Mouse (Mus musculus) testis, adult 2 months (tissue): ENCODE measurements around the gene Ugt1a8.

ENCODE experiments used
- CTCF ChIP-seq: fragments of 200-500 bp; IDR thresholded peaks from 2 replicates; pipeline ENCODE4 v1.5.1; 2012; ENCODE audit warnings: low read depth, mild to moderate bottlenecking, inconsistent platforms, low read length, moderate library complexity; ENCODE audit not compliant: control insufficient read depth, insufficient read depth, insufficient replicate concordance
- POLR2A ChIP-seq: fragments of 200-500 bp; IDR thresholded peaks from 2 replicates; pipeline ENCODE4 v1.6.1; 2012; ENCODE audit warnings: low read depth, mild to moderate bottlenecking, inconsistent platforms, low read length, moderate library complexity; ENCODE audit not compliant: control insufficient read depth

GRCm38 (mm10) chr1:88250023-88250422 is 162.4 kb downstream of the Ugt1a8 start:
- no peak for TF ChIP-seq CTCF
- TF ChIP-seq POLR2A: no peak
